Mouse (Mus musculus): Measurements from ENCODE around the gene Fam161a.

- TF ChIP-seq CTCF (IDR thresholded peaks at IDR 0.05; ENCODE audit: extremely low read depth, insufficient read depth, insufficient read length, insufficient replicate concordance) (no peak), POLR2A (IDR thresholded peaks at IDR 0.05; ENCODE audit: low read depth, low read length) (no peak)
Observed at GRCm38 (mm10) chr11:23063153-23063552, 55.8 kb downstream of the Fam161a start.

Data from spleen, adult 2 months (tissue).